Mouse (Mus musculus): Measurements from ENCODE around the gene Golt1b. TPM values are rescaled to one million over a fixed set of nuclear protein-coding genes. Genes with fewer than 3 reads are reported as not detected.

Golt1b gene
- polyA plus RNA-seq, 1 experiment from 2014 or later: 122 TPM

GRCm38 (mm10) chr6:142453311-142453710 lies 66.3 kb downstream of the Golt1b start:
- Histone ChIP-seq H3K36me3 (ENCODE audit: control insufficient read depth, insufficient read depth, low read length) (no peaks in the 10 kb centered on the region), H3K9me3 (ENCODE audit: control insufficient read depth, low read length) (no peaks in the 10 kb centered on the region), H3K4me1 (replicated peaks; ENCODE audit: control insufficient read depth, insufficient read depth, low read length) (0 out of 2 replicates have a peak, but pooled peaks cover 3% of the 10 kb centered on the region), H3K27ac (ENCODE audit: low read depth, low read length) (no peak overlapping the region), H3K4me3 (ENCODE audit: low read depth, low read length) (no peak overlapping the region), H3K4me2 (replicated peaks; ENCODE audit: low read depth, low read length) (no peak overlapping the region), H3K27me3 (ENCODE audit: control insufficient read depth, insufficient read depth, low read length) (no peaks in the 10 kb centered on the region), H3K9ac (ENCODE audit: low read depth, low read length) (no peak overlapping the region)
- ATAC-seq (ENCODE audit: low FRiP score) (no peak), DNase-seq (ENCODE audit: low spot score) (no peak)
- 96% methylated on average over 2 of the region's 2 CpGs for WGBS

Other genes starting within 250 kb of the Golt1b start
- 0.29 and 0.42 TPM in 2 replicates for gene Slco1a6, start 178.7 kb upstream of the Golt1b start, polyA plus RNA-seq (2014; fragmentation: Nextera tagmentation; extraction: Ambion mirVana)
- 0.31 and 0.62 TPM in 2 replicates for gene Iapp, start 88.8 kb upstream of the Golt1b start, polyA plus RNA-seq (2014; fragmentation: Nextera tagmentation; extraction: Ambion mirVana)
- 0.65 and 0.80 TPM in 2 replicates for gene Slco1a5, start 64.2 kb upstream of the Golt1b start, polyA plus RNA-seq (2014; fragmentation: Nextera tagmentation; extraction: Ambion mirVana)
- 21.2 and 25.9 TPM in 2 replicates for gene Pyroxd1, start 41.6 kb upstream of the Golt1b start, polyA plus RNA-seq (2014; fragmentation: Nextera tagmentation; extraction: Ambion mirVana)
- 34.9 and 41.3 TPM in 2 replicates for gene Recql, start 134 bp upstream of the Golt1b start, polyA plus RNA-seq (2014; fragmentation: Nextera tagmentation; extraction: Ambion mirVana)
- 5.7 and 6.3 TPM in 2 replicates for gene Spx, start 26.2 kb downstream of the Golt1b start, polyA plus RNA-seq (2014; fragmentation: Nextera tagmentation; extraction: Ambion mirVana)
- gene Gys2, start 85.9 kb downstream of the Golt1b start, polyA plus RNA-seq (2014; fragmentation: Nextera tagmentation; extraction: Ambion mirVana): 0.46 TPM in 1 of 2 replicates, not detected in the other
- gene Ldhb, start 120.7 kb downstream of the Golt1b start, polyA plus RNA-seq (2014; fragmentation: Nextera tagmentation; extraction: Ambion mirVana): 388 and 406 TPM in 2 replicates
- 4.1 and 4.8 TPM in 2 replicates for gene Kcnj8, start 184.4 kb downstream of the Golt1b start, polyA plus RNA-seq (2014; fragmentation: Nextera tagmentation; extraction: Ambion mirVana)

Measured in hindbrain, embryonic 11.5 days (tissue).